Mouse (Mus musculus) activated CD4-positive, CD25-positive, alpha-beta regulatory T cell, adult 4 months (primary cell): ENCODE data around the gene Cpd. TPM values are rescaled to one million over a fixed set of nuclear protein-coding genes. Genes with fewer than 3 reads are reported as not detected.
"Not testable (repeated sequence)": the region's sequence is repeated elsewhere in the genome, so short reads cannot be mapped to it uniquely, and the experiment has no call there.

Source experiments
- ATAC-seq: one replicate; pipeline ENCODE4 v1.8.0; 2017
- polyA plus RNA-seq, 2 experiments: library from polyadenylated mRNA; unstranded; fragments of 100-300 nt; shearing (Covaris generic); gene quantifications; one replicate each; pipeline ENCODE4 v1.2.1; 2017

Gene Cpd
- polyA plus RNA-seq, 2 experiments from 2014 or later = 4.8 to 6.1 TPM

- ATAC-seq = peak; percentile 10
Measured at GRCm38 (mm10) chr11:76846011-76846877, 574 bp downstream of the Cpd start.

- peak; percentile 91 for ATAC-seq
Measured at GRCm38 (mm10) chr11:76845275-76845980, 1.4 kb downstream of the Cpd start.

DNA sequence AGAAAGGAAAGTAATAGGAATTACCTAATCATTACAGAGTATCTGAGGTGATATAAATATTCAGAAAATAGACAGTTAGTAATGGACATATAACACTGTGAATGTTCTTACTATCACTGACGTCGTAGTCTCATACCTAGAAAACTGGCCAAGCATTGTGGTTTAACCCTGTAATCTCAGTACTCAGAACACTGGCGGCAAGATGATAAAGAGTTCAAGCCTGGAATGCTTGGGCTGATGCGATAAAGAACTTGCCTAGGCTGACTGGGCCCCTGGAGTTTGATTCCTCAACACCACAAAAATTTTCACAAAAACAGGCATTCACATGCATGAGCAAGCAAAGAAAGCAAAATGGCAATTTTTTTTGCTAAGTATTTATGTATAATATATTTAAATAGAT is 8.2 kb downstream of the Cpd start:
- ATAC-seq = no peak

DNA sequence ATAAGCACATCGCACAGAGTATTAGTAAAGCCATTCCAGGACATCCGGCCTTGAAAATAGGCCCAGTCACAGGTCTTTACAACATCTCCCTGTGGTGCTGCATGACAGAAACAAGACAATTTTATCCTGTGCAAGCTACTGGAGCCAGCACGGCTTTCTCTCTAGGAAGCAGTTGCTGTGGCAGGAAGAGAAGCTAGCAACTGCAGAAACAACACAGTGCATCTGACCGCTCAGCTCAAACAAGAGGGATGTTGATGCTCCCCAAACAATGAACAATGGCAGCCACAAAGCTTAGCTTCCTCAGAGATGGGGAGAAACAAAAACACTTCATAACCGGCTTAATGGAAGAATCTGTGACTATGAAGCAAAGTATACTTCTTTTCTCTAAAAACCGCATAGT is 10.5 kb downstream of the Cpd start:
- no peak for ATAC-seq

GRCm38 (mm10) chr11:76835868-76836267 is 10.9 kb downstream of the Cpd start:
- ATAC-seq = no peak

DNA sequence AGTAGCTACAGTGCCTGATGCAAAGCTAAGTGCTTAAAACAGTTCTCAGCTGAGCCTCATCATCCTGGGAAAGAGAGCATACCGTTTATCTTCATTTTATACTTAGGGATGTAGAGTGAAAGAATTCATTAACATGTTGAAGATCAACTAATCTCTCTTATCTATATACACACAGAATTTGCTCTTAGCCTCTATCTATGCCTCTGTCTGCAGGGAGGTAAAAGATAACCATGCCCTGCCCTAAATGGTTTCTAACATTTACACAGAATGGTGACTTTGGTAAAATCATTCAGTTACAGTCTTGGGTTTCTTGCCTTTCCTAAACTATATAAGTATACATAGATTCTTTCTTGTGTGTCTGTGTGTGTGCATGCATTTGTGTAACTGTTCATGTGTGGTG is 12.2 kb downstream of the Cpd start:
- no peak for ATAC-seq

DNA sequence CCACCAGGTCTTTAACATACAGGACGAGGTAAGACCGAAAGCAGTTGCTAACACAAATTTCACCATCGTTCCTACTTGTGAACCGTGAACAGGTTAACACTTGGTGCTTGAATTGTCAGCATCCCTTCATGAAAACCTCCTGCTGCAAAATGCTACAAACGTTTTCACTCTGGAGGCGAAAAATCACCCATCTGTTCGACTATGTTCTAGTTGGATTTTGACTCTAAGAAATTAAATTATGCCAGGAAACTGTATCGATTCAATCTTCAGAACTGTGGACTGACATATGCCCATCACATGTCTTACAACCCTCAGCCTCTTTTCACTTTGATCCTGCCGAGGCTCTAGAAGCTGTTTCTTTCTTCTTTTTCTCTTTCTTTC is 21.9 kb downstream of the Cpd start:
- ATAC-seq = no peak

GRCm38 (mm10) chr11:76824238-76824884 is 22.5 kb downstream of the Cpd start:
- no peak for ATAC-seq

DNA sequence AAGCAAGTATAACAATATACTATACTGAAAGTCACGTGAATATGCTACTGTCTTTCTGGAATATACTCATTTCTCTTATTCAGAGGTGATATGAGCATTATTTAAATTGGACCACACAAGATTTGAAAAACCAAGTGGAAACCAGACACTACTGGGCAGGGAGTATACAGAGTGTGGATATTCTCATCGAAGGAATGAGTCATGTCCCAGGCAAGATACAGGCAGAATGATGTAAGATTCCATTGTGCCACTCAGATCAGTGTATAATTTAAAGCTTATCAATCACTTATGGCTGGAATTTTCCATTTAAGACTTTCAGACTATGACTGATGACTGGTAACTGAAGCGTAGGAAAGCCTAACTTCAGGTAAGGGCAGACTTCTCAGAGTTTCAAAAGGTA is 23.2 kb downstream of the Cpd start:
- no peak for ATAC-seq

DNA sequence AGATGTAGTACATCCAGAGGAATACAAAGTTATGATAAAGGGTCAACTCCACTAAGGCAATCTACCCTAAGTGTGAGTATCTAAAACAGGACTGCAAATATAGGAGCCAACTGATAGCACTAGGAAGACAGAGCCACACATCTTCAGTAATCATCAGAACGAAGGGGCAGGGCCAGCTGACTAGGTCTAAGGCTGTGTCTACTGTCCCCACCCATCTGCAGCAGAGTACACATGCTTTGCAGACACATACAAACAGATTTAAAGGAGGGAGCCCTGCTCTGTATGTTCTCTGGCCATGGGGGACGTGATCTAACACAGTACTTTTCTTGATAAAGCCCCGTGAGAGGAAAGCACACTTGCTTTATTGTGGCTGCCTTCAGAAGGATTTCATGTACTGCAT is 25.5 kb downstream of the Cpd start:
- no peak for ATAC-seq

- no peak for ATAC-seq
Measured at GRCm38 (mm10) chr11:76817664-76818063, 29.2 kb downstream of the Cpd start.

DNA sequence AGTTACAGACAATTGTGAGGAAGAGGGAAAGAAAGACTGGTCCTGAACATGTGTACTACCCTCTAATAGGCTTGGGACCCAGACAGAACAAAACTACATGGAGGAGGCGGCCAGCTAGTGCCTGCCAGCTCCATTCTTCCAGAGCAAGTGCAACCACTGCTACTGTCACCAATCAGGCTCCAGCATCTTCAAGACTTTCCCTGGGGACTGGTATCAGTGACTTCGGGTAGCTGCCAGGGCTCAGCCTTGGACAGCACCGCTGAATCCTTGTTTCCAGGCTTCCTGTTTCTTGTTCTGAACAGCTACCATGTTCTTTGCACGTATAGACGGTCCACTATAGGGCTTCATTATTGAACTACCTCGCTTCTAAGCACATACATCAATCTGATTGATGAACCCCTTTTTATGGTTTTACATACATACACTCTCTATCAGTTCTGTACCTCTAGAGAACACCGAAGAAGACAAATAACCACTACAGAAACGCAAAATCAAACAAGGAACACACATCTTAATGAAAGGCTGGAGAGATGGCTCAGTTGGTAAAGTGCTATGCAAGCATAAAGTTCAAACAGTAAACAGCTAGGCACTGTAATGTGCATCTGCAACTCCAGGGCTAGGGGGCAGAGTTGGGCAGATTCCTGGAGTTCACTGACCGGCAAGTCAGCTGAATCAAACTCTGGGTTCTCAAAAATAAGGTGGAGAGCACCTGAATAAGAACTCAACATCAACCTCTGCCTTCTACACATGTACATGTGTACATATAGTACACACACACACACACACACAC is 35.9 kb downstream of the Cpd start:
- no peak for ATAC-seq

DNA sequence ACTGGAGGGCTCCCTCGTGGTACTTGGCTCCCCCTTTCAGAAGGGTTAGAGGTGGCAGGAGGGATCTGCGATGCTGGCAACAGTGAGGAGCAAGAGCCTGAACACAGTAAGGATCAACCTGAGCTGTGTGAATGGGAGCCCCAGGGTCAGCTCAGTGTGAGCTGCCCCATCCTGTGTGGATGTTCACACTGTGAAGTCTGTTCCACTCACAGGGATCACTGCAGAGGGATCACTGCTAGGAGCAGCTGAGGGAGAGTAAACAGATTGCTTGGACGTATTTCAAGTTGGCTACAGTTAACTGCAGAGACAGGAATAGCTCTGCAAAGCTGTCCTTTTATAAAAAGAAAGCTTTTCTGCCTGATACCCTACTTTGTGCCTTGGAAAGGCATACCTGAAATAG is 37.4 kb downstream of the Cpd start:
- ATAC-seq = no peak

GRCm38 (mm10) chr11:76808550-76808949 is 38.3 kb downstream of the Cpd start:
- no peak for ATAC-seq

GRCm38 (mm10) chr11:76807007-76807679 is 39.7 kb downstream of the Cpd start:
- no peak for ATAC-seq

DNA sequence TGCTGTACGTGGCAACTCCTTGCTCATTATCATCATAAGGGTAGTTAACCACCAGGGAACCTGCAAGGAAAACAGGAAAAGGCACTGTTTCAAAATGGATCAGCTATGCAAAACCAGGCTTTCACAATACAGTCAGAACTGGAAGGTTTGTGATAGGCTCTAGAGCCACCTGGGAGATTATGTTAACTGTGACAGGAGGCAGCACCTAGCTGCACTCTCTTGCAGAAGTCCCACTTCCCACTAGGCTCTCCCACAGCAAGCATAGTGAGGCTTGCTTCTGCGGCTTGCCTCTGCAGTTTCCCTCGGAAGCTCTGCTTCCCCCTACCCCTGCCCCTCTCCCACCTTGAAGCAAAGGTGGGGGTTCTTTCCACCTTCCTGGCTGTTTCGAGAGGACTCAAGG is 40.8 kb downstream of the Cpd start:
- ATAC-seq = no peak

GRCm38 (mm10) chr11:76805072-76805471 is 41.7 kb downstream of the Cpd start:
- not testable (repeated sequence) for ATAC-seq

DNA sequence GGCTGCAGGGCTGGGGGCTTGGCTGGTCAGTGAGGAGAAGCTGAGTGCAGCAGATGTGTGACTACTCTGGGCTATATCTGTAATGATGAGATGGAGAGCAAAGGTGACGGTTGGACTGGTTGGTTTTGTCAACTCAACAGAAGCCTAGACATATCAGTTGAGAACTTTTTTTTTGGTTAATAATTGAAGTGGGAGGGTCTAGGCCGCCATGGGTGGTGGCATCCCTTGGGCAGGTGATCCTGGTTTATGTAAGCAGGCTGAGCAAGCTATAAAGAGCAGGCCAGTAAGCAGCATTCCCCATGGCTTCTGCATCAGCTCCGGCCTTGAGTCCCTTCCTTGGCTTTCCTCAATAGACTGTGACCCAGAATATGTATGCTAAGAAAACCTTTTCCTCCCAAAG is 43.6 kb downstream of the Cpd start:
- no peak for ATAC-seq

- ATAC-seq = no peak
Measured at GRCm38 (mm10) chr11:76797236-76797635, 49.6 kb downstream of the Cpd start.

DNA sequence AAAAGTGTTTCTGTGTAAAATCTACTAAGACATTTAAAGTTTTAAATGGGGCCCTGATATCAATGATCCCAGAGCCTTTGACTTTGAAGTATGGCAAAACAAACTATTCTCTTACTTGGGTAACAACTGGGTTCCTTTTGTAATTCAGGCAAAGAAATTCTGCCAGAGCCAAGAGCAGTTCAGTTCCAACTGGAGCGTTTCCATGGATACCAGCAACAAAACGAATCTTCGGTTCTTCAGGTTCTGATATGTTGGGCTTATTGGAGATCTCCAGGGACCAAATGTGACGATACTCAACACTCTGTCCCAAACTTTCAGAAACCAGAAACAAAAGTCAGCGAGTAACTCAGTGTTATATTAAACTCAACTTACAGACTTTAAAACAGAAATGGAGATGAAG is 51.5 kb downstream of the Cpd start:
- ATAC-seq = no peak

DNA sequence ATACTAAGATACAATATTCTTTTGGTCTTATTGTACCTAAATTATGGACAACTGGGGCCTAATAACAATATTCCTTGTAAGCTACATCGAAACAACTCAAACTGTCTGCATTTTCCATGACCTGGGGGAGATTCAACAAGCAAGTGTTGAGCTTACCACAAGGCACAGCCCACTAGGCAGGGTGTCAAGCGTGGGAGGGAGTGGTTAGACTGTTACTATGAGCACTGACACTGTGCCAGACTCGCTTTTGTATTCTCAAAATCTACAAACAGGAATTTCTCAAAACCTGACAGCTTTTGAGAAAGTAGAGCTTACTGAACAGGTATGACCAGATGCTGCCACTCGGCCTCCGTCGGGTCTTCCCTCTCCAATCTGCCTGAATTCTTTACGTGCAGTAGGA is 55.5 kb downstream of the Cpd start:
- ATAC-seq = no peak

DNA sequence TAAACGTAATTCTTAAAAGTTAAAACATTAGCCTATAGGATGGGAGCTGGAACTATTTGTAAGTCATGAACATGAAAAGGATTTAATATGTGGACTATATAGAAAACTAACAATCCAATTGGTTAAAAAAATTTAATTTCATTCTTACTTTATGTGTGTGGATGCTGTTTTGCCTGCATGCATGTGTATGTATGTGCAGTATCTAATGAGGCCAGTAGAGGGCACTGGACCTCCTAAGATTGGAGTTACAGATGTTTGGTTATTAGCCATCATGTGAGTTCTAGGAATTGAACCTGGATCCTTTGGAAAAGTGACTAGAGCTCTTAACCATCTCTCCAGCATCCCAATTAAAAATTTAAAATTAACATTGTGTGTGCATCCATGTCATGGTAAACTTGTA is 57.6 kb downstream of the Cpd start:
- ATAC-seq = no peak
